Comparison of ENCODE assay signal across 8 mouse cellular contexts in the genomic region with DNA sequence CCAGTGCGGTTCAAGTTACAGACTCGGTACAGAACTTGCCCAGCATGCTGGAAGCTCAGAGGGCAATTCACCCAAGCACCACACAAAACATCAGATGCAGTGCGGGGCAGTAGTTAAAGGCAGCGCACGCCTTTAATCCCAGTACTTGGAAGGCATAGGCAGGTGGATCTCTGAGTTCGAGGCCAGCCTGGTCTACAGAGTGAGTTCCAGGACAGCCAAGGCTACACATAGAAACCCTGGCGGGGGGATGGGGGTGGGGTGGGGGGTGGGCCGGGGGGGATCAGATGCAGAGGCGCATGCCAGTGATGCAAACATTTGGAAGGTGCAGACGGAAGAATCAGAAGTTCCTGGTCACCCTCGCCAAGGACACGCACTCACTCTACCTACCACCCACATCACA. TPM values are rescaled to one million over a fixed set of nuclear protein-coding genes. Genes with fewer than 3 reads are reported as not detected.
DNase-seq lines count a peak whose midpoint lies in the region; ATAC-seq and TF ChIP-seq lines count a peak whose summit lies in the region.

No protein-coding gene starts in this region.

- H3K27me3 ChIP-seq in kidney, postnatal 0 days (ENCODE audit: insufficient read depth, low read length), result no peaks in the 10 kb centered on the region
- no peaks in the 10 kb centered on the region for H3K27me3 ChIP-seq in embryonic facial prominence, embryonic 13.5 days
- no peaks in the 10 kb centered on the region for H3K27me3 ChIP-seq in intestine, embryonic 16.5 days (replicated peaks; ENCODE audit: control insufficient read depth, insufficient read depth, low read length)
- no peaks in the 10 kb centered on the region for H3K27me3 ChIP-seq in myocyte (ENCODE audit: control insufficient read depth, insufficient read depth, insufficient read length)

- TF ChIP-seq CTCF in kidney, postnatal 0 days (IDR thresholded peaks at IDR 0.05; ENCODE audit: low read depth), result no peak

- 13% methylated on average over 12 of the region's 12 CpGs for WGBS in kidney, postnatal 0 days
- WGBS in embryonic facial prominence, embryonic 13.5 days, result 17% methylated on average over 12 of the region's 12 CpGs
- 21% methylated on average over 12 of the region's 12 CpGs for WGBS in intestine, embryonic 16.5 days

- DNase-seq in kidney, postnatal 0 days (ENCODE audit: low spot score), result no peak
- no peak for DNase-seq in kidney, adult 8-10 months
- no peak for DNase-seq in adrenal gland, adult 2 months
- DNase-seq in spleen, postnatal 14 days (ENCODE audit: low spot score in 2 of 2), result no peak
- DNase-seq in frontal cortex, adult 2 months (ENCODE audit: extremely low spot score in 1 of 2, low spot score in 1 of 2), result no peak

- peak overlapping the region; percentile 74 for H3K27ac ChIP-seq in kidney, postnatal 0 days
- peak overlapping the region; percentile 75 for H3K27ac ChIP-seq in embryonic facial prominence, embryonic 13.5 days
- no peak overlapping the region for H3K27ac ChIP-seq in intestine, embryonic 16.5 days (ENCODE audit: low read length)

- 0 out of 2 replicates have a peak, but pooled peaks cover 7% of the 10 kb centered on the region for H3K4me1 ChIP-seq in kidney, postnatal 0 days (replicated peaks; ENCODE audit: insufficient read depth, low read length)
- peaks cover 17% of the 10 kb centered on the region for H3K4me1 ChIP-seq in embryonic facial prominence, embryonic 13.5 days
- H3K4me1 ChIP-seq in intestine, embryonic 16.5 days (ENCODE audit: control insufficient read depth, insufficient read depth, low read length), result peaks cover 9% of the 10 kb centered on the region

- H3K79me2 ChIP-seq in myocyte (ENCODE audit: control insufficient read depth, insufficient read depth), result no peaks in the 10 kb centered on the region

- peak overlapping the region; percentile 87 for H3K4me3 ChIP-seq in kidney, postnatal 0 days (replicated peaks; ENCODE audit: low read depth, low read length)
- H3K4me3 ChIP-seq in embryonic facial prominence, embryonic 13.5 days, result peak overlapping the region; percentile 88
- peak overlapping the region; percentile 93 for H3K4me3 ChIP-seq in intestine, embryonic 16.5 days (ENCODE audit: low read length)
- peak overlapping the region; percentile 60 for H3K4me3 ChIP-seq in myocyte

- peaks cover 8% of the 10 kb centered on the region; the same call in 1 of the 2 replicates for H3K36me3 ChIP-seq in kidney, postnatal 0 days (ENCODE audit: insufficient read depth, low read length)
- peaks cover 19% of the 10 kb centered on the region for H3K36me3 ChIP-seq in embryonic facial prominence, embryonic 13.5 days
- H3K36me3 ChIP-seq in intestine, embryonic 16.5 days (ENCODE audit: control insufficient read depth, insufficient read depth, low read length), result no peaks in the 10 kb centered on the region
- H3K36me3 ChIP-seq in myocyte (ENCODE audit: control insufficient read depth, insufficient read depth), result no peaks in the 10 kb centered on the region

- TF ChIP-seq POLR2A in myocyte (IDR thresholded peaks at IDR 0.05; ENCODE audit: insufficient read length, low read depth), result no peak

- H3K9ac ChIP-seq in kidney, postnatal 0 days (ENCODE audit: low read depth, low read length), result peak overlapping the region; percentile 35; the same call in 1 of the 2 replicates
- H3K9ac ChIP-seq in embryonic facial prominence, embryonic 13.5 days, result peak overlapping the region; percentile 87
- H3K9ac ChIP-seq in intestine, embryonic 16.5 days (ENCODE audit: low read depth, low read length), result peak overlapping the region; percentile 60

- ATAC-seq in kidney, postnatal 0 days (replicated peaks; ENCODE audit: low FRiP score, low read depth), result peak; percentile 2; the same call in 1 of the 2 replicates
- ATAC-seq in embryonic facial prominence, embryonic 13.5 days (ENCODE audit: insufficient number of reproducible peaks, insufficient read depth, low FRiP score, low TSS enrichment, low read depth), result no peak
- peak; percentile 8; the same call in 1 of the 2 replicates for ATAC-seq in intestine, embryonic 16.5 days

- no peaks in the 10 kb centered on the region for H3K9me3 ChIP-seq in kidney, postnatal 0 days (replicated peaks; ENCODE audit: low read length)
- 0 out of 2 replicates have a peak, but pooled peaks cover 3% of the 10 kb centered on the region for H3K9me3 ChIP-seq in embryonic facial prominence, embryonic 13.5 days
- H3K9me3 ChIP-seq in intestine, embryonic 16.5 days (ENCODE audit: control insufficient read depth, low read length), result no peaks in the 10 kb centered on the region

- H3ac ChIP-seq in myocyte (ENCODE audit: control insufficient read depth, insufficient read length), result no peak overlapping the region

- peak overlapping the region; percentile 94 for H3K4me2 ChIP-seq in kidney, postnatal 0 days (ENCODE audit: low read length)
- peak overlapping the region; percentile 91 for H3K4me2 ChIP-seq in embryonic facial prominence, embryonic 13.5 days
- peak overlapping the region; percentile 95 for H3K4me2 ChIP-seq in intestine, embryonic 16.5 days (ENCODE audit: low read depth, low read length)
- peak overlapping the region; percentile 86 for H3K4me2 ChIP-seq in myocyte (ENCODE audit: low read depth)

TF ChIP-seq in myocyte, 11 proteins besides CTCF, POLR2A, EP300 and RAD21:
- TF ChIP-seq REST (IDR thresholded peaks at IDR 0.05; ENCODE audit: insufficient read depth, insufficient read length), result no peak
- no peak for TF ChIP-seq USF1 (IDR thresholded peaks at IDR 0.05; ENCODE audit: low read depth)
- TF ChIP-seq E2F4 (IDR thresholded peaks at IDR 0.05; ENCODE audit: insufficient read depth), result no peak
- TF ChIP-seq POLR2AphosphoS2 (IDR thresholded peaks at IDR 0.05; ENCODE audit: insufficient read length, low read depth), result no peak
- no peak for TF ChIP-seq TCF12 (IDR thresholded peaks at IDR 0.05; ENCODE audit: insufficient read depth, poor library complexity, severe bottlenecking)
- TF ChIP-seq MYOG (IDR thresholded peaks at IDR 0.05; ENCODE audit: control insufficient read depth in 1 of 3, insufficient read depth in 1 of 3, insufficient read length in 2 of 3, low read depth in 2 of 3), result no peak
- no peak for TF ChIP-seq MAX (IDR thresholded peaks at IDR 0.05; ENCODE audit: low read depth)
- no peak for TF ChIP-seq CEBPB (IDR thresholded peaks at IDR 0.05; ENCODE audit: insufficient read depth, poor library complexity, severe bottlenecking)
- no peak for TF ChIP-seq SRF (IDR thresholded peaks at IDR 0.05; ENCODE audit: control insufficient read depth, insufficient read length, low read depth)
- TF ChIP-seq MYOD1 (IDR thresholded peaks at IDR 0.05; ENCODE audit: control insufficient read depth in 1 of 3, insufficient read length in 2 of 3, low read depth in 2 of 3), result no peak
- no peak for TF ChIP-seq TCF3 (IDR thresholded peaks at IDR 0.05; ENCODE audit: insufficient read length, low read depth)

RNA-seq across cellular contexts. Expression of a gene that starts 0.5 kb away (rescaled TPM):
- 80.1 and 81.7 TPM in 2 replicates for polyA plus RNA-seq in kidney, postnatal 0 days (2015; fragmentation: Nextera tagmentation; extraction: Ambion mirVana)
- 39.4 and 46.8 TPM in 2 replicates for polyA plus RNA-seq in embryonic facial prominence, embryonic 13.5 days (2015; fragmentation: Nextera tagmentation; extraction: Ambion mirVana)
- polyA plus RNA-seq in intestine, embryonic 16.5 days (2015; fragmentation: Nextera tagmentation; extraction: Ambion mirVana), result 65.1 and 65.8 TPM in 2 replicates
- 32.7 TPM for polyA plus RNA-seq in myocyte (2012; fragmentation: generic; extraction: Trizol)
- 10 to 100 TPM; 40.8 to 80.5 TPM for total RNA-seq in adrenal gland, adult 2 months (2021)
- 60.0 and 87.2 TPM in 2 replicates for polyA plus RNA-seq in adrenal gland, adult 2 months (2012; rRNA removed)
- 13.0 and 13.7 TPM in 2 replicates for polyA plus RNA-seq in frontal cortex, adult 2 months (2012; rRNA removed)

RNA-seq across cellular contexts. Expression of a gene that starts 33.4 kb away (rescaled TPM):
- 0.53 and 0.54 TPM in 2 replicates for polyA plus RNA-seq in kidney, postnatal 0 days (2015; fragmentation: Nextera tagmentation; extraction: Ambion mirVana)
- 0.31 TPM in 1 of 2 replicates, not detected in the other for polyA plus RNA-seq in embryonic facial prominence, embryonic 13.5 days (2015; fragmentation: Nextera tagmentation; extraction: Ambion mirVana)
- 0.21 and 0.35 TPM in 2 replicates for polyA plus RNA-seq in intestine, embryonic 16.5 days (2015; fragmentation: Nextera tagmentation; extraction: Ambion mirVana)
- polyA plus RNA-seq in myocyte (2012; fragmentation: generic; extraction: Trizol), result 0.07 TPM
- under 1 TPM; 0.32 to 0.52 TPM for total RNA-seq in adrenal gland, adult 2 months (2021)
- 0.29 and 0.48 TPM in 2 replicates for polyA plus RNA-seq in adrenal gland, adult 2 months (2012; rRNA removed)
- 0.14 TPM in 1 of 2 replicates, not detected in the other for polyA plus RNA-seq in frontal cortex, adult 2 months (2012; rRNA removed)

RNA-seq across cellular contexts. Expression of a gene that starts 33.5 kb away (rescaled TPM):
- polyA plus RNA-seq in kidney, postnatal 0 days (2015; fragmentation: Nextera tagmentation; extraction: Ambion mirVana), result 752 and 801 TPM in 2 replicates
- 432 and 479 TPM in 2 replicates for polyA plus RNA-seq in embryonic facial prominence, embryonic 13.5 days (2015; fragmentation: Nextera tagmentation; extraction: Ambion mirVana)
- 873 and 892 TPM in 2 replicates for polyA plus RNA-seq in intestine, embryonic 16.5 days (2015; fragmentation: Nextera tagmentation; extraction: Ambion mirVana)
- polyA plus RNA-seq in myocyte (2012; fragmentation: generic; extraction: Trizol), result 725 TPM
- total RNA-seq in adrenal gland, adult 2 months (2021), result 100 to 1,000 TPM; 593 to 606 TPM
- polyA plus RNA-seq in adrenal gland, adult 2 months (2012; rRNA removed), result 1,232 and 1,278 TPM in 2 replicates
- 500 and 513 TPM in 2 replicates for polyA plus RNA-seq in frontal cortex, adult 2 months (2012; rRNA removed)

Comparison
In these comparisons a context has a peak if more than half of its experiments do, and no peak if none do; other contexts are left out.
1. H3K9ac ChIP-seq: peak in every context shown above with its lines; median percentile 87 in embryonic facial prominence, embryonic 13.5 days; 60 in intestine, embryonic 16.5 days; 35 in kidney, postnatal 0 days.